Mouse (Mus musculus): ENCODE measurements around the gene Scn8a.

Gene Scn8a

GRCm38 (mm10) chr15:101069641-101070190 lies 200.1 kb downstream of the Scn8a start:
- in situ Hi-C loops (cut with MboI, MseI) = no loop called here

GRCm38 (mm10) chr15:101070762-101071161 lies 201.1 kb downstream of the Scn8a start:
- in situ Hi-C loops (cut with MboI, MseI) = no loop called here

GRCm38 (mm10) chr15:101072736-101073135 lies 203.1 kb downstream of the Scn8a start:
- in situ Hi-C loops (cut with MboI, MseI) = no loop called here

- in situ Hi-C loops (cut with MboI, MseI) = no loop called here
These were observed 204.4 kb downstream of the Scn8a start for GRCm38 (mm10) chr15:101074067-101074466.

- in situ Hi-C loops (cut with MboI, MseI) = no loop called here
These were observed 205.5 kb downstream of the Scn8a start for GRCm38 (mm10) chr15:101075150-101075549.

- in situ Hi-C loops (cut with MboI, MseI) = no loop called here
These were observed 206.0 kb downstream of the Scn8a start for GRCm38 (mm10) chr15:101075656-101076055.

GRCm38 (mm10) chr15:101076071-101077000 lies 206.7 kb downstream of the Scn8a start:
- in situ Hi-C loops (cut with MboI, MseI) = no loop called here

- in situ Hi-C loops (cut with MboI, MseI) = no loop called here
These were observed 207.5 kb downstream of the Scn8a start for GRCm38 (mm10) chr15:101077001-101077812.

GRCm38 (mm10) chr15:101077813-101078730 lies 208.4 kb downstream of the Scn8a start, which contains the start of gene Fignl2:
TSS of gene Fignl2 (minus strand) at chr15:101078567.
- in situ Hi-C loops (cut with MboI, MseI) = no loop called here

- in situ Hi-C loops (cut with MboI, MseI) = no loop called here
These were observed 209.1 kb downstream of the Scn8a start for GRCm38 (mm10) chr15:101078731-101079156.

- in situ Hi-C loops (cut with MboI, MseI) = no loop called here
These were observed 210.4 kb downstream of the Scn8a start for GRCm38 (mm10) chr15:101080031-101080520.

- in situ Hi-C loops (cut with MboI, MseI) = no loop called here
These were observed 211.4 kb downstream of the Scn8a start for GRCm38 (mm10) chr15:101081035-101081548.

GRCm38 (mm10) chr15:101082236-101082635 lies 212.6 kb downstream of the Scn8a start:
- in situ Hi-C loops (cut with MboI, MseI) = no loop called here

GRCm38 (mm10) chr15:101084499-101084898 lies 214.8 kb downstream of the Scn8a start:
- in situ Hi-C loops (cut with MboI, MseI) = no loop called here

- in situ Hi-C loops (cut with MboI, MseI) = no loop called here
These were observed 216.8 kb downstream of the Scn8a start for GRCm38 (mm10) chr15:101086451-101086850.

GRCm38 (mm10) chr15:101086956-101087355 lies 217.3 kb downstream of the Scn8a start:
- in situ Hi-C loops (cut with MboI, MseI) = no loop called here

- in situ Hi-C loops (cut with MboI, MseI) = no loop called here
These were observed 218.6 kb downstream of the Scn8a start for GRCm38 (mm10) chr15:101088291-101088690.

GRCm38 (mm10) chr15:101091551-101091950 lies 221.9 kb downstream of the Scn8a start:
- in situ Hi-C loops (cut with MboI, MseI) = no loop called here

- in situ Hi-C loops (cut with MboI, MseI) = no loop called here
These were observed 222.6 kb downstream of the Scn8a start for GRCm38 (mm10) chr15:101092121-101092828.

All from T-helper 1 cell (primary cell).